Mouse (Mus musculus) brain, embryonic 14.5 days (tissue): ENCODE data around the gene Apobec2. TPM values are rescaled to one million over a fixed set of nuclear protein-coding genes. Genes with fewer than 3 reads are reported as not detected.

Experiments used
- DNase-seq: peaks from one replicate; pipeline ENCODE4 v3.0.0-alpha.2; 2011; ENCODE audit warnings: low read depth
- CTCF ChIP-seq: fragments of 200-500 bp; IDR thresholded peaks from 2 replicates; pipeline ENCODE4 v1.5.1; 2012; ENCODE audit warnings: inconsistent platforms, mild to moderate bottlenecking, moderate library complexity, borderline replicate concordance; ENCODE audit not compliant: insufficient read depth, insufficient read length; ENCODE audit errors: extremely low read depth
- POLR2A ChIP-seq: fragments of 200-500 bp; IDR thresholded peaks from 2 replicates; pipeline ENCODE4 v1.6.1; 2012; ENCODE audit warnings: mild to moderate bottlenecking, inconsistent platforms, borderline replicate concordance; ENCODE audit not compliant: poor library complexity, insufficient read depth, insufficient read length, severe bottlenecking; ENCODE audit errors: extremely low read depth
- polyA plus RNA-seq: library from polyadenylated mRNA; depleted of rRNA; stranded (reverse); fragments of >200 nt; gene quantifications from 2 replicates; pipeline ENCODE4 v1.2.3, GENCODE M21; 2012

The Apobec2 gene
- polyA plus RNA-seq, 1 experiment: 0.36 TPM

- no peak for DNase-seq
- TF ChIP-seq POLR2A (no peak), CTCF (no peak)
These were observed 2.3 kb downstream of the Apobec2 start for GRCm38 (mm10) chr17:48430394-48430793.

GRCm38 (mm10) chr17:48427852-48428530, 4.7 kb downstream of the Apobec2 start:
- DNase-seq: no peak

GRCm38 (mm10) chr17:48426991-48427750, 5.6 kb downstream of the Apobec2 start:
- no peak for DNase-seq

More at GRCm38 (mm10) chr17:48427852-48428530, 4.7 kb downstream of the Apobec2 start:
- TF ChIP-seq CTCF (no peak), POLR2A (no peak)

GRCm38 (mm10) chr17:48425823-48426612, 6.7 kb downstream of the Apobec2 start:
- peak; percentile 44 for DNase-seq
- no peak for TF ChIP-seq CTCF

More at GRCm38 (mm10) chr17:48426991-48427750, 5.6 kb downstream of the Apobec2 start:
- TF ChIP-seq POLR2A: no peak
- TF ChIP-seq CTCF: no peak

- TF ChIP-seq CTCF (no peak), POLR2A (no peak)
- DNase-seq: no peak
These were observed 8.5 kb downstream of the Apobec2 start for GRCm38 (mm10) chr17:48424237-48424636.

- DNase-seq: no peak
- TF ChIP-seq POLR2A: no peak
- no peak for TF ChIP-seq CTCF
These were observed 13.2 kb downstream of the Apobec2 start for GRCm38 (mm10) chr17:48419571-48419970.

- no peak for DNase-seq
- TF ChIP-seq CTCF: no peak
- TF ChIP-seq POLR2A: no peak
These were observed 13.9 kb downstream of the Apobec2 start for GRCm38 (mm10) chr17:48418781-48419180.

GRCm38 (mm10) chr17:48418174-48418573, 14.6 kb downstream of the Apobec2 start:
- DNase-seq: no peak
- TF ChIP-seq POLR2A: no peak
- TF ChIP-seq CTCF: no peak

- no peak for DNase-seq
These were observed 15.2 kb downstream of the Apobec2 start for GRCm38 (mm10) chr17:48417521-48417920.

GRCm38 (mm10) chr17:48416425-48417195, 16.1 kb downstream of the Apobec2 start:
- peak; percentile 84 for DNase-seq
- TF ChIP-seq CTCF (peak; percentile 65; the same call in 1 of the 2 replicates), POLR2A (no peak)

More at GRCm38 (mm10) chr17:48417521-48417920, 15.2 kb downstream of the Apobec2 start:
- no peak for TF ChIP-seq POLR2A

GRCm38 (mm10) chr17:48416011-48416410, 16.7 kb downstream of the Apobec2 start:
- no peak for DNase-seq
- no peak for TF ChIP-seq POLR2A
- no peak for TF ChIP-seq CTCF

GRCm38 (mm10) chr17:48411241-48411640, 21.5 kb downstream of the Apobec2 start:
- TF ChIP-seq CTCF (no peak), POLR2A (no peak)
- DNase-seq: peak; percentile 34

GRCm38 (mm10) chr17:48410299-48410785, 22.4 kb downstream of the Apobec2 start:
- DNase-seq: peak; percentile 76
- no peak for TF ChIP-seq CTCF
- no peak for TF ChIP-seq POLR2A
